Mouse (Mus musculus): ENCODE results near the gene Arfgap2.
"Not testable (repeated sequence)": the region's sequence is repeated elsewhere in the genome, so short reads cannot be mapped to it uniquely, and the experiment has no call there.

Arfgap2 gene

GRCm38 (mm10) chr2:91264711-91265681 is at the start of gene Arfgap2:
Gene Arfgap2 (plus strand): TSS chr2:91264974.
- peak; percentile 96 for DNase-seq (ENCODE audit: low read depth, low spot score)

GRCm38 (mm10) chr2:91217032-91217431 is 47.7 kb upstream of the Arfgap2 start:
- no peak for DNase-seq (ENCODE audit: low read depth, low spot score)

- no peak for DNase-seq (ENCODE audit: low read depth, low spot score)
Measured at GRCm38 (mm10) chr2:91220501-91220900, 44.3 kb upstream of the Arfgap2 start.

- no peak for DNase-seq (ENCODE audit: low read depth, low spot score)
Measured at GRCm38 (mm10) chr2:91223614-91224013, 41.2 kb upstream of the Arfgap2 start.

GRCm38 (mm10) chr2:91229735-91230134 is 35.0 kb upstream of the Arfgap2 start:
- no peak for DNase-seq (ENCODE audit: low read depth, low spot score)

GRCm38 (mm10) chr2:91236601-91237510 is 27.9 kb upstream of the Arfgap2 start, which contains the start of gene Ddb2:
Gene Ddb2 (minus strand): TSS chr2:91236982.
- DNase-seq (ENCODE audit: low read depth, low spot score) = peak; percentile 95

GRCm38 (mm10) chr2:91237511-91238080 is 27.2 kb upstream of the Arfgap2 start:
- not testable (repeated sequence) for DNase-seq (ENCODE audit: low read depth, low spot score)

- DNase-seq (ENCODE audit: low read depth, low spot score) = no peak
Measured at GRCm38 (mm10) chr2:91242547-91242946, 22.2 kb upstream of the Arfgap2 start.

- no peak for DNase-seq (ENCODE audit: low read depth, low spot score)
Measured at GRCm38 (mm10) chr2:91243416-91243815, 21.4 kb upstream of the Arfgap2 start.

GRCm38 (mm10) chr2:91244557-91245228 is 20.1 kb upstream of the Arfgap2 start:
- DNase-seq (ENCODE audit: low read depth, low spot score) = no peak

- DNase-seq (ENCODE audit: low read depth, low spot score) = no peak
Measured at GRCm38 (mm10) chr2:91248366-91248765, 16.4 kb upstream of the Arfgap2 start.

GRCm38 (mm10) chr2:91252001-91252400 is 12.8 kb upstream of the Arfgap2 start:
- DNase-seq (ENCODE audit: low read depth, low spot score) = no peak

GRCm38 (mm10) chr2:91252512-91252911 is 12.3 kb upstream of the Arfgap2 start:
- no peak for DNase-seq (ENCODE audit: low read depth, low spot score)

- no peak for DNase-seq (ENCODE audit: low read depth, low spot score)
Measured at GRCm38 (mm10) chr2:91254725-91255380, 9.9 kb upstream of the Arfgap2 start.

GRCm38 (mm10) chr2:91255661-91256150 is 9.1 kb upstream of the Arfgap2 start, which contains the start of gene Pacsin3:
Gene Pacsin3 (plus strand): TSS chr2:91255954.
- DNase-seq (ENCODE audit: low read depth, low spot score) = no peak

GRCm38 (mm10) chr2:91256256-91257125 is 8.3 kb upstream of the Arfgap2 start:
- no peak for DNase-seq (ENCODE audit: low read depth, low spot score)

GRCm38 (mm10) chr2:91257126-91257980 is 7.4 kb upstream of the Arfgap2 start:
- DNase-seq (ENCODE audit: low read depth, low spot score) = no peak

- no peak for DNase-seq (ENCODE audit: low read depth, low spot score)
Measured at GRCm38 (mm10) chr2:91258054-91258453, 6.7 kb upstream of the Arfgap2 start.

All from retina, postnatal 7 days (tissue).